20 mouse cellular contexts compared by ENCODE assay signal in genomic region chr9:89781395-89781927, GRCm38 (mm10). TPM values are rescaled to one million over a fixed set of nuclear protein-coding genes. Genes with fewer than 3 reads are reported as not detected.
"Had no signal": no experiment of that assay in that cellular context is flagged by ENCODE, and none has a peak within 500 bp of the region (broad histone marks: within the 10 kb centered on the region; RNA-seq: fewer than 3 reads in every experiment).

No protein-coding gene starts in this region.

- H3K27ac ChIP-seq: kidney, postnatal 0 days; layer of hippocampus, adult 2 months; limb, embryonic 13.5 days; liver, embryonic 15.5 days; midbrain, embryonic 10.5 days; neural tube, embryonic 15.5 days; stomach, postnatal 0 days had no signal

- H3K27me3 ChIP-seq: limb, embryonic 13.5 days; liver, embryonic 15.5 days; neural tube, embryonic 15.5 days had no signal

- H3K4me2 ChIP-seq: limb, embryonic 13.5 days; liver, embryonic 15.5 days; neural tube, embryonic 15.5 days had no signal

- H3K36me3 ChIP-seq: limb, embryonic 13.5 days; liver, embryonic 15.5 days; midbrain, embryonic 10.5 days; neural tube, embryonic 15.5 days had no signal

- H3K9ac ChIP-seq: limb, embryonic 13.5 days; liver, embryonic 15.5 days; neural tube, embryonic 15.5 days had no signal

- H3K4me1 ChIP-seq: limb, embryonic 13.5 days; liver, embryonic 15.5 days; midbrain, embryonic 10.5 days; neural tube, embryonic 15.5 days had no signal

- H3K9me3 ChIP-seq: limb, embryonic 13.5 days; liver, embryonic 15.5 days; midbrain, embryonic 10.5 days; neural tube, embryonic 15.5 days had no signal

- H3K4me3 ChIP-seq: layer of hippocampus, adult 2 months; limb, embryonic 13.5 days; liver, embryonic 15.5 days; midbrain, embryonic 10.5 days; myocyte; neural tube, embryonic 15.5 days had no signal

- DNase-seq: kidney, postnatal 4 days; left cerebral cortex, postnatal 4 days; lung, adult 2 months; lung, postnatal 36 days; midbrain, embryonic 14.5 days; right cerebral cortex, adult 18-20 months; thymus, adult 18-20 months; thymus, postnatal 14 days had no signal

- ATAC-seq: lung, postnatal 0 days had no signal

RNA-seq across cellular contexts. Expression of gene Ankrd34c, which starts 43.2 kb away (rescaled TPM):
- total RNA-seq: liver, adult 2 months; megakaryocyte, adult 5-6 weeks had no signal
- polyA plus RNA-seq: kidney, postnatal 0 days; limb, embryonic 13.5 days; liver, adult 2 months; liver, embryonic 15.5 days; lung, adult 2 months; lung, postnatal 0 days; midbrain, embryonic 10.5 days; myocyte; neural tube, embryonic 11.5 days; stomach, postnatal 0 days had no signal
